Mouse (Mus musculus): Measurements from ENCODE around the gene Pah.

Gene Pah

DNA sequence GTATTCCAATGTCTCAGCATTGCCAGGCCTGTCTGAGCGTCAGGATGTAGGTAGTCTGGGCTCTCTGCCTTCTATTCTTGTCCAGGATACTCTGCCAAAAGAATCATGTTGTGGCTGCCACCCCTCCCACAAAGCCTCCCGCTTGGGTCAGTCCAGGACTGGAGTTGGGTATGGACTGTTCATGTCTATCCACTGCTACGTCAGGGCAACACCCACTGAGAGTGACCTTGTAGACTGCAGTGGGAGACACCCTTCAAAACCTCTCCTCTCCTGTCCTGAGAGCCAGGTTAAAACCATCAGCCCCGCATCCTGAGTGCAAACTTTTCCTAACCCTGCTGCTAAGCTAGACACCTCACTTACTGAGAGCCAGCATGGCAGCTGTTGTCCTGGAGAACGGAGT, at the start of gene Pah:
Gene Pah (plus strand): TSS at position 150 of the 400 bp plus-strand sequence.
- DNase-seq (ENCODE audit: low spot score): no peak

DNA sequence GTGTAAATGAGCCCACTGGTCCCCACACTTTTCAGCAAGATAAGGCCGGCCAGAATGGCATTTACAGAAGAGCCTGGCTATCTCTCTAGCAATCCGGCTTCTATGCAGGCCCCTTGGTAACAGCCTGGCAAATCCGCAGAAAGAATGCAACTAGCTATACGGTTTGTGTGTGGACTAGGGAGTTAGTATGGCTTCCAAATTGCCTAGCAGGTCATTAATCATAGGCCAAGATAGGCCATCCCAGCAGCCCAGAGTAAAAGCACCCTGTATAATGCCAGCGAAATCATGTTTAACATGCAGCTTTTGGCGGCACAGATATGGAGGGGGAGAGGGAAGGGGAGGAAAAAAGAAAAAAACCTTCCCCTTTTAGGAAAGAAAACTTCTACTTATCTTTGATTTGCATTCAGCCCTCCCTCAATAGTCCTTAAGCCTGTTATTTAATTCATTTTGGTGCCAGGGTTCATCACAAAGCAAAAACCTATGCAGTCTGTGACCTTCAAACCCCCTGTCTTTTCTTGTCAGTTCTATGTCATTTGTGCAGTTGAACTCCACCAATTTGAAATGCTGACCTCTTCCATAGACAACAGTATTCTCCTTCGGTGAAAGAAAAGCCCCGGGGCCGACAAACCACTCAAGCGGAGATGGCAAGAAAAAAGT, 48.0 kb upstream of the Pah start:
- DNase-seq (ENCODE audit: low spot score): no peak

DNA sequence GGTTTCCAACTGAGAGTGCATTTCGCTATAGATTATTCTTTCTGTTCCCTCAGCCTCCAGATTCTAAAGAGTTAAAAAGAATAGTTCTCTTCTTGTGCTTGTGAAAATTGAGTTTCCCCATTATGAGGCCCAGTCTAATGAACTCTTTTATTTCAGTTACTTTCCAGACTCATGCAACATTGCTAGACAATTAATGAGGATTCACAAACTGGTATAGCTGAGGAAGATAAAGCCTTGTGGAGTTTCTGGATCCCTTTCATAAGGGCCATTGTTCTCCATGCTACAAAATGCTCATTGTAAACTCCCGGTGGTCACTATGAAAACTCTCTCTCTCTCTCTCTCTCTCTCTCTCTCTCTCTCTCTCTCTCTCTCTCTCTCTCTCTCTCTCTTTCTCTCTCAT, 46.6 kb upstream of the Pah start:
- no peak for DNase-seq (ENCODE audit: low spot score)

DNA sequence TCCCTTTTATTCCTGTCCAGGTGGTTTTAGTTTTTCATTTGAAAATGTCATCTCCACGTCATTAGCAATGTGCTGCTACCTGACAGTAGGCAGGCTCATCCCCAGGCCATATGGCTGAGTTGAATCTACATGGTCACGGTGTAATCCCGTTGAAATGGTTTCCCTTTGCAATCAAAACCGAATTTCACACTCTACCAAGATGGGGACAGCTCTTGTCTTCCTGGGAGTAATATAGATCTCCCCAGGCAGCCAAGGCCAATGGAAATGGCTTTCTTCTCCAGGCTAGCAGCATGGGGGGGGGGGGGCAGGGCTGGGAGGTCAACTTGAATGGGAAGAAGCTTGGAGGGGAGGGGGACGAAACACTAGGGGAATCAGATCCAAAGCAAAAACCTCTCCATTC, 43.7 kb upstream of the Pah start:
- no peak for DNase-seq (ENCODE audit: low spot score)

DNA sequence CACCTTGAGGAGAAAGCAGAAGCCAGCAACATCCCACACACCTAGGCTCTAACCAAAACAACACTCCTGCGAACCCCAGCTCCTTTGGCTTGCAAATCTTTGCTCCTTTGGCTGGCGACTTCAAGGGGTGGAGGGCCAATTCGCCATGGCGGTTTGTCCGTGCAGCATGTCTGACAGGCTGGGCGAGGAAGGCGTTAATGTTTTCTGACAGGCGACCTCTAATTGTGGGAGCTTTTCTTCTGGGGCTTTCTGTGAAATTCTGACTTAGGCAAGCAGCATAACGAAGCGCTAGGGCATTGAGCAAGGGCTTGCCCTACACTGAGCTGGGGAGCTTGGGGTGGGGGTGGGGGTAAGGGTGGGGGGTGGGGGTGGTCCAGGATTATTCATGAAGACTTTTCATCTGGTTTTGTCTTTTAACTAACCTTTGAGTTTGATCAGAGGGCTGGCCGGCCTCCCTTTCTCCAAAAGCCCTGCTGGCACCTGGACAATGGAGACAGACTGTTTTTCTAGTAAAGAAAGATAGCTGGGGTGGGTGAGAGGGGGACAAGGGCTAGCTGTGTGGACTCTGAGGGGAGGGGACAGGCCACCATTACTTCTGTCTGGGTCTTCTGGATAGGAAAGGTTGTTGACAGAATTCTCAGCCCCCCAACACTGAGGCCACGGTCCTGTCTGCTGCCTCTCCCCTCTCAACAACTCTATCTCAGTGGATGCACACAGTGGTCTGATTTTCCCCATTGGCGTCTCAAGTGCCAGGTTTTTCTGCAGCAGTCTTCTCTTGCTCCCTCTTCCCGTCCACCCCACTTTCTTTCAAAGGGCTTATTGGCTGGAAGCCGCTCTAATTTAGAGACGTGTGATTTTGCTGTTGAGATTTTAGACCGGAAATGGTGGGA, 36.5 kb upstream of the Pah start:
- no peak for DNase-seq (ENCODE audit: low spot score)

DNA sequence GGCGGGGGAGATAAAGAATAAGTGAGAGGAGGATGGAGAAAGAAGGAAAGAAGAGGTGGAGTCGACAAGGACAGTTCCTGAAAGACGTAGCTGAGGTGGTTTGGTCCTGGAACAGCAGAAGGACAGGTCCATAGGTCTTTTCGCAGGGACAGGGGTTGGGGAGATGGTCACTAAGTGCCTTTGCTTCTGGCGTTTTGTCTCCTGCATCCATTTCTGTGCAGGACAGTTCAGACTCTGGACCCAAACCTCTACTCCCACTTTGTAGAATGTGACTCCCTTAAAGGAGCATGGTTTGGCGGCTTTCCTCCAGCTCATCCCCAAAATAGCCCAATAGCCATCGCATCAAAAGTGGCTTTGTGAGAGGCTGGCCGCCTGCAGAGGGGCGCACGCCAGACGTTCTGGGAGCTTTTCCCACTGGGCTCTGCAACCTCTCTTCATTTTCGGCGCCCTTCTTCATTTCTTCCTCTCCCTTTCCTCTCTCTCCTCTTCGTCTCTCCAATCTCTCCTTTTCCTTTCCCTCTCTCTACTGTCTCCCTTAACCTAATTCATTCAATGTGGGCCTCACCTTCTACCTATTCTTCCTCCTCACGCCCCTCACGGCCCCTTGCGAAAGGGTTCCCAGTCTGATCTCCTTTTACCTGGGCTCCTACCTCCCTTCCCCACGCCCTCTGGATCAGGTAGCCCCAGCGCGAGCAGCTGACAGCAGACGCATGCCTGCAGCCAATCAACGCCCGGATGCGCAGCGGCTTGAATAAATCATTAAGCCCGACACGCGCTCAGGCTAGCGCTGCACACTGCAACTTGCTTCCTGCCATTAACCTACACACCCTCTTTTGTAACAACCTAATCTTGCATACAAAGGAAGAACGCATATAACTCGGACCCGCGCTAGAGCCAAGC, 35.6 kb upstream of the Pah start:
- no peak for DNase-seq (ENCODE audit: low spot score)

DNA sequence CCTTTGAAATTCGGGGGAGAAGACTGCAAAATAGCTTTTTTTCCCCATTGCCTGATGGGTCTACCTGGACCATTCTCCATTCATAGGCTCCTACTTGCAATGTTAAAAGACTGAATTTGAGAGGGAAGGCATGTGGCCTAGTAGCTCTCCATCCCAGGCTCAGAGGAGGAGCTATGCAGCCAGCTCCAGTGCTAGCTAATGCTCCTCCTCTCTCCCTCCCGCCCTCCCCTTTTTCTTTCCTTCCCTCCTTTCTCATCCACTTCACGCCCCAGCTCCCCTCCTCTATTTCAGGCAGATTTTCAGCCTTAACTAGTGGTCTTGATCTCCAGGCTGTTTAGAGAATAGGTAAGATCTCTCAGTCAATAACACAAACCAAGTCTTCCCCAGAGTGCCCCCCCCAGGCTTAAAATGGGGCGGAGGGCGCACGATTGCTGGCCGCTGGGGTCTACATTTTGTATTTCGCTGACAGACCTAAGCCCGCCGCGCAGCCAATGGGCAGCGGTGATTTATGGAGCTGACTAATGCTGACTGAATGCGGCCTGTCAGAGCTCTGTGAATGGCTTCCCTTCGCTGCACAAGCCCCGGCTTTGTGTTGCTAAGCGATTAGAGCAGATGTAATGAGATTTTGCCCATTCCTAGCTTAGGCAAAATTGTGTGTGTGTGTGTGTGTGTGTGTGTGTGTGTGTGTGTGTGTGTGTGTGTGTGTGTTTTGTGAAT, 33.0 kb upstream of the Pah start:
- no peak for DNase-seq (ENCODE audit: low spot score)

DNA sequence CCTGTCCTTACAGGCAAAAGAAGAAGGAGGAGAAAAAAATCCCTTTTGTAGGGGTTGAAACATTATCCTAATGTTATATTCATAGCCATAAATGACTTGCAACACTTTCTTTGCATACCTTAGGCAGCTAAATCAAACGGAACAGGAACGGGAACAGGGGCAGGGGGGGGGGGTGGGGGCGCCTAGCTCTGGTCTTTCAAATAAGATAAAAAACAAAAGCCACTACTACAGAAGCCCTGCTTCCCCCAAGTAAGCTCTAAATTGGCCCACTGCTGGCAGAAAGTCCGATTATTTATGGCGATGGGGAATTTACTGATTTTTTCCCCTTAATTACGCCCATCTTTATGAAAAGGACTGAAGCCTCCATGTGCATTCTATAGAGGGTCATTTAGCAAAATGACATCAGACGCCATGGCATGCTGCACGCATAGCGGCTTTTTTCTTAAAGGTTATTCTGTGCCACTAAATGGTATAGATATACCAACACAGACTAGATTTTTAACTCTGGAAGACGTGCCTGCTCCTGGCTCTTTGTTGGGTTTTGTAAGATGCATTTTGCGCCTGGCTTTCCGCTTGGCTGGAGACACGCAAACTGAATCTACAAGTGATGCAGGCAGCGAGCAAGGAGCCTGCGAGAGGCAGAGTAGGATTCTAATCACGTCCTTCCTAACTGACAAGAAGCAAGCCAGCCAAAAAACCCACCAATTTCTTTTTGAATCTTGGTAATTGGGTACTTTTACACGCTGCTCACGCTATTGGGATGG, 32.2 kb upstream of the Pah start:
- no peak for DNase-seq (ENCODE audit: low spot score)

DNA sequence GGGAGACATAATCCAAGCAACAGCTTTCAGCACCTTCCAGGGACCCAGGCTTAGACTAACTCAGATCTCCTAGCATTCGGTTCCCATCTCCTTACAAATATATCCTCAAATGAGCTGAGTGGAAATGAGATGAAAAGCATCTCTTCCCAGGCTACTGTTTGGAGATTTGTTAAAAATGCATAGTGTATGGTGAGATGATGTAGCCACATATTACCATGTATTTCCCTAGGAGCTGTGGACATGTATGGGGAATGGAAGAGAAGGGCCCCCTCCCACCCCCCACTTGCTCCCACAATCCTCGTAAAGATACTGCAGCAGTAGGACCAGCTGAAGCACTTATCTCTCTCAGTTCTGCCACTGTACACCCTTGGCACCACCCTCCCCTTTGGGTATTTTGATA, 31.3 kb upstream of the Pah start:
- no peak for DNase-seq (ENCODE audit: low spot score)

DNA sequence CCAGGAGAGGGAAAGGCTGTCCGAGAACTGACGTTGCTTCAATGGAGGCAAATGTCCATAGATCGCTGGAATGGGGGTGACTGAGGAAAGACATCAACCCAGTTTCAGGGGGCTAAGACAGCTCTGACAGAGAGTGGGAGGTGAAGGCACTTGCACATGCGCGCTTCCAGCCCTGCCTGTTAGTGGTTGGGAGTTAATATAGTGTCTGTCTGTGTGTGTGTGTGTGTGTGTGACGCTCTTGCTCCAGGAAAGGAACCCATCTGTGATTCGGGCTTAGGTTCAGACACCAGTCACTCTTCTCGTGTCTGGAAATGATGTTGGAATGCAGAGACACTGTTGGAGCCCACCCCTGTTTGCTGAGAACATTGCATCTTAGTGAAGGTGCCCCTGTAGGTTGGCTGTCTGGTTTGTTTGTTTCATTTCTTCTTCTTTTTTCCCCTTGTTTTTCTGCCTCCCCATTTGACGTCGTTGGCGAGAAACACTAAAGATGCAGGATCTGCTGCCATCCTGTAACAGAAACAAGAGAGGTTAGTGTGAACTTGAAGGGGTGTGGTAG, 30.0 kb upstream of the Pah start:
- no peak for DNase-seq (ENCODE audit: low spot score)

DNA sequence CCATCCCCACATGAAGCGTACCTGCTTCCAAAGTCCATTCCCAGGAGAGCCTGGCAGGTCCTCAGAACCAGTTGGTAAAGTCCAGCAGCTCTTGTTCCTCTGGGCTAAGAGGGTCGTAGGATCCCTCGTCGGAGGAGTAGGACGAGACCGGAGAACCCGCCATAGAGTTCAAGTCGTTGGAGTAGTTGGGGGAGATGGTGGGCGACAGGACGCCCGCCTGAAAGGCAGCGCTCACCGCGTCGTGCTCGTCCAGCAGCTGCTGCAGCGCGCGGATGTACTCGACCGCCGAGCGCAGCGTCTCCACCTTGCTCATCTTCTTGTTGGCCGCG, 29.3 kb upstream of the Pah start:
- DNase-seq (ENCODE audit: low spot score): no peak

DNA sequence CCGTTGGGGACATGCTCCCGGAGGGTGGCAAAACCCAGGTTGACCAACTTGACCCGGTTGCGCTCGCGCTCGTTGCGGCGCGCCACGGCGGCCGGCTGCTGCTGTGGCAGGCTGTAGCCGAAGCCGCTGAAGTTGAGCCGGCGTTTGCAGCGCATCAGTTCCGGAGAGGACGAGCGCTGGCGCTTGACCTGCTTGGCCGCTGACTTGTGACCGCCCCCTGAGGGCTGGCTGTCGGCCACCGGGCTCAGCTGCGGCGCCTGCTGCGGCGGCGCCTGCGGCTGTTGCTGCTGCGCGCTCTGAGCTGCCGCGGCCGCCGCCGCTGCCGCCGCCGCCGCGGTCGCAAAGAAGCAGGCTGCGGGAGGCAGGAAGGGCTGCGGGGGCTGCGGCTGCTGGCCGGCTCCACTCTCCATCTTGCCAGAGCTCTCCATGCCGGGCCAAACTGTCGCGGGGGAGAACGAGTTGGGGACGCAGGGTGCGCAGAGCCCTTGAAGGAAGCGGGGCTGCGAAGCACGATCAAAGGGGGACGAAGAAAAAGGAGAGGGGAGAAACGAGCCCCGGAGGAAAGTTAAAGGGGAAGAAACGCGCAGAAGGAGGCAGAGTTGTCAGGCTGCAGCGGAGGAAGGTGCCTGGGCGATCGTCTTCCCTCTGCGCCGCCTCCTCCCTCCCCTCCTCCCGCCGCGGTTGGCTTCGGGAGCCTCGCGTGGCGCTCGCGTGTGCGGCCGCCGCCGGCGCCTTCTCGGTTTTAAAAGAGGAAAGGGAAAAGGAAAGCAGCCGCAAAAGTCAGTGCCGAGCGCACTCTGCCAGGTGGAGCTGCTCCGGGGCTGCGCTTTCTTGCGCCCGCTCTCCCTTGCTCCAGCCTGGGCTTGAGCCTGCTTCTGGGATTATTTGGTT, 28.7 kb upstream of the Pah start:
- DNase-seq (ENCODE audit: low spot score): peak; percentile 33

DNA sequence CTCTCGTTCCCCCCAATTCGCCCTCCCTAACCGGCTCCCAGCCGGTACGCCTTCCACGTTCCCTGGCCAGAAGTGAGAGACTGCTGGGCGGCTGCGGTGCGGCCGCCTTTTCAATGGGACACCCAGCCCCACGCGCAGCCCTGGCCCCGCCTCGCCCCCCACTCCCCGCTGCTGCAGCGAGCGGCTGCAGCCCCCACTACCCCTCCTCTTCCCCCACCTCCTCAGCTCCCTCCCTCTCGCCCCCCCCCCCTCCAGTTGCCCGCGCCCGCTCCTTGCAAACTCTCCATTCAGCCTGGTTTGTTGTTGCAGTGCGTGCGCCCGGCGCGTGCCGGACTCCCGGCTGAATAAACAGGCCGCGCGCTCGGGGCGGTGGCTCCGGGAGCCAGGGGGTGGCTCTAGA, 28.0 kb upstream of the Pah start, which contains the start of gene Ascl1:
Gene Ascl1 (minus strand): TSS at position 85 of the 400 bp plus-strand sequence.
- no peak for DNase-seq (ENCODE audit: low spot score)

DNA sequence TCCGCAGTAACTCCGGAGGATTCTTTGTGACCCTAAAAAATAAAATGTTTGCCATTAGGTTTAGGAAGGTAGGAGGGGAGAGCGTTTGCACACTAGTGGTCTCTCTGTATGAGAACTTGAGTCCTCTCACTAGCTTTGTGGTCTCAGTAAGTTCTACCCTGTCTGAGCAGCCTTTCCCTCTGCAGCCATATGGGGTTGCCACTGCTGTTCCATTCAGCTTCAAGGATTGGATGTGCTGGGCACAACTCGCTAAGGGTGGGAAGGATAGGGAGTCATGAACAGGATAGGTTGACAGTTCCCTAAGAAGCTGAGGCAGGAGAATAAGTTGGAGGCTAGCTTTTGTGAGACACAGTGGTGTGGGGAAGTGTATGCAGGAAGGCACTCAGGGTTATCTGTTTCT, 27.4 kb upstream of the Pah start:
- DNase-seq (ENCODE audit: low spot score): no peak

DNA sequence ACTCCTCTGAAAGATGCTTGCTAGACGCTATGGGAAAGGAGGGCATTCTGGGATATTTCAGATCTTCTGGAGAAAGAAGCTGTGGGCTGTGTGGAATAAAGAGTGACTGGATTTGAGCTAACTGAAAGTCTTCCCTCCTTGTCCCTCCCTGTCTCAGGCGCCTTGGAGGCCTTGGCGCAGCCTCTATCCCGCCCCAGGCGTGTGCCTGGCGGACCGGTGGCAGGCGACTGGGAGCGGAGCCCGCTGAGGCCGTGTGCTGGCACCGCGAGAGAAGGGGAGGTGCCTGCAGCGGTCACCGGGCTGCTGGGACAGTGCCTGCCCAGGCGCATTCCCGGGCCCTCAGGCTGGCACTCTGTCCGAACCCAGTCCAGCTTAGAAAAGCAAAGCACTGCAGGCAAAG, 27.0 kb upstream of the Pah start:
- DNase-seq (ENCODE audit: low spot score): no peak

DNA sequence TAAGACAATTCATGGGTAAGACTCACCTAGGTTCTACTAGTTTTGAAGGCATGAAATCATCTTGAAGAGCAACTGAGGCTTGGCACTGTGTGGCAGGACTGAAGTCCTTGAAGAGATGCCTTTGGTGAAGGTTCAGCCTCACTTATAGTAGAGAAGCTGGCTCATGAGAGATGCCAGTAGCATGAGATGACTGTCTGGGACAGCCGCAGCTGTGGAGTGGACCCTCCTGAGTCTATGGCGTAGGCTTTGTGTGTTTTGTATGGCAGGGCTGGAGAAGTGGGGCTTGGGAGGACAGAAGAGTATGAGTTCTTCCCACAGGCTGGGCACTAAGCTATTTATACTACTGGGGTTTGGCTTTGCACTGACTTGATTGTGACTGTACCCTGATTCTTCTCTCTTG, 24.5 kb upstream of the Pah start:
- no peak for DNase-seq (ENCODE audit: low spot score)

DNA sequence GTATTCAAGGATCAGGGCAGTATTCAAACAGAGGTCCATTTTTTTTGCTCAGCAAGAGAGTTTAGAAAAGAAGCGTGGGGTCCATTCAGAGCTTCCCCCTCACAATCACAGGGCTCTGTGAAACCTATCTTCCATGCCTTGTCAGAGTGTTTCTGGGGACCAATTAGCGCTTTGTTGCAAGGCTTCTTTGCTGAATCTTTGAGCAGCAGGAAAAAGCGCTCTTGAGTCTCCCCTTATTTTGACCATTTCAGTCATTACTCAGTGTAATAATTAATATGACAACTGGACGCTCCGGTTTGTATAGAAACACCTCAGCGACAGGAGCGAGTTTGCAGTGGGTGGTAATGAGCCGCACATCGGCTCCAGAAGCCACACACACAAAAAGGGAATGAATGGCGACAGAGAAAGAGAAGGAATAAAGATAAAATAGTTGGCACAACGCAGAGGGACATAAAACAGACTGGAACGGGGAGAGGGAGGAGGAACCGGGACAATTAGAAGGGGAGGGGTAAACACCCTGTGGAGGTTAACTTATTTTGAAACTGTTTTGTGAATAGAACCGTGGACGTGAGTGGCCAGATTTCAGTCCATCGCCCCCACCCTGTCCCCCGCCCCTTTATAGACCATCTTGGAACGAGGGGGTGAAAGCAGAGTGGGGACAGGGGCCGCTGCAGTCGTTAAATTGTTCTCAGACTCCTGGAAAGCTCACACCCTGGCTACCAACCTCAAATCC, 20.5 kb upstream of the Pah start:
- no peak for DNase-seq (ENCODE audit: low spot score)

DNA sequence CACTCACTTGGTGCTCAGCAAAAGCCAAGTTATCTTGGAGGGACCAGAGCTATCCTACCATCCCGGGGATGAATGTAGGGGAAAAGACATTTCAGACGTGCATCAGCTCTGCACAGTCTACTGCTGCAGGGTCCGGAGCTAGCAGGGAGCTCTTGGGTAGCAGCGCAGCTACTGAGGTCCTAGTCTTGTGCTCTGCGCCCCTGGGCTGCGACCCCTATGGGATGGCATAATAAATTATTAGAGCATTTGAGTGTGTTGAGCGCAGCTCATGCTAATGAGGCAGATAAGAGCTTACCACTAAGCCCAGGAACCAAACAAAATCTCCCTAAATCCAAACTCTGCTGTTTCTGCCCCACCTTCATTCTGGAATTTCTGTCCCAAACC, 19.9 kb upstream of the Pah start:
- no peak for DNase-seq (ENCODE audit: low spot score)

DNA sequence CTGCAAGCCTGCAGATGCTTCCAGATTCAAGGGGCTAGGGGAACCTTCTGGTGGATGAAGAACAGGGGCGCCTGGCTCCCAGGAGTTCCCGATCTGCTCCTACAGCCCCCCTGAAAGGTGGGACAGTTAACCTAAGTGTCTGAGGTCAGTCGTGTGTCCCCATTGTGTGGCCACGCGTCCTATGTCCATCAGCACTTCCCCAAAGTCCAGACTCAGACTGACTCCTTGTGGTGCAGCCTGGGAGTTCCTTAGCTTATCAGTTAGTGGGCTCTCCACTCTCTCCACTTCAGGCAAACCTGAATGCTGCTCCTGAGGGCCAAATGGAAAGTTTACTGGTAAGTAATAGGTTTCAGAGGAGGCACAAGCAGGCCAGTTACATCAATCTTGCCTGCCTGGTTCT, 19.3 kb upstream of the Pah start:
- DNase-seq (ENCODE audit: low spot score): no peak

Data from ovary, postnatal 14 days (tissue).